Comparison of ENCODE assay signal across 19 mouse cellular contexts in the genomic region with DNA sequence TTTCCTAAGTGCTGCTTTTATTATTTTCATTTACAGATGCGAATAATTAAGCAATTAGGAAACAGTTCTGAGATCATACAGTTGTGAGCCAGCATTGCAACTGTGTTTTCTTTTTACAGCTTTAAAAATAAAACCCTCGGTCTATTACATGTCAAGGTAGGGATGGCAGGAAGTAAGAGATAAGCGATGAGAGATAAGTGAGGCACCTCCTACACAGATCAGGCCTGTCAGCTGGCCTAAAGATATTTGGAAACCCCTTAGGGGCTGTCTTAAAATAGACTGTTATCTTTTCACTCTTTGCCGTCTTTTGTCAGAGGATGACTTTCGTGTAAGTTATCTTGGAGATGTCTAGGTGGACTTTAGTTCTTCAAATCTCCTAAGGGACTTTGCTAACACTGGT. TPM values are rescaled to one million over a fixed set of nuclear protein-coding genes. Genes with fewer than 3 reads are reported as not detected.
"Had no signal": no experiment of that assay in that cellular context is flagged by ENCODE, and none has a peak within 500 bp of the region (broad histone marks: within the 10 kb centered on the region; RNA-seq: fewer than 3 reads in every experiment).

No protein-coding gene starts in this region.

- DNase-seq: kidney, adult 2 months; kidney, postnatal 25 days; layer of hippocampus, adult 9-11 months; liver; lung, adult 18-20 months; lung, postnatal 14 days; lung, postnatal 4 days; right cerebral cortex, postnatal 14 days; right cerebral cortex, postnatal 4 days; thymus, adult 2 months; thymus, postnatal 25 days had no signal

- ATAC-seq: liver, embryonic 12.5 days; midbrain, embryonic 15.5 days had no signal

RNA-seq across cellular contexts. Expression of a gene that starts 53.5 kb away (rescaled TPM):
- polyA plus RNA-seq: kidney, postnatal 0 days; large intestine, adult 2 months; limb, embryonic 10.5 days; liver, embryonic 12.5 days; stomach, embryonic 14.5 days; stomach, postnatal 0 days; urinary bladder, adult 2 months had no signal
